Mouse (Mus musculus) CD8-positive naive resting alpha-beta T cell, adult 2 months (primary cell): ENCODE data around the gene Gm49711.
"Not testable (repeated sequence)": the region's sequence is repeated elsewhere in the genome, so short reads cannot be mapped to it uniquely, and the experiment has no call there.

Experiments used
- DNase-seq, 2 experiments: peaks; one replicate each; pipeline ENCODE4 v3.0.0; 2022; ENCODE audit warnings: low read depth in 2 of 2, low spot score in 2 of 2

The Gm49711 gene

DNA sequence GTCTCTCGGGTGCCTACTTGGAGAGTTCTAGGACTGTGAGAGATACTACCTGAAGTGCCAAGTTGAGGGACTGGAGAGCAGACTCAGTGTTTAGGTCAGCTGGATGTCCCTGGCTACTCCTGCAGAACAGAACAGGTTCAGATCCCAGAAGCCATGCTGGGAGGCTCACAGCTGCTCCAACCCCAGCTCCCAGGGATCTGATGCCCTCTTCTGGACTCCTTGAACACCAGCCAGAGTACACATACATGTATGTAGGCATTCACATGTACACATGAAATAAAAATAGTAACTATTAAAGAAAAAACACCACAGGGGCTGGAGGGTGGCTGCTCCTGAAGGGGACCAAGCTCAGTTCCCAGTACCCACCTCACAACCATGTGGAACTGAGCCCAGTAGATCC, 119.6 kb downstream of the Gm49711 start:
- no peak for DNase-seq

DNA sequence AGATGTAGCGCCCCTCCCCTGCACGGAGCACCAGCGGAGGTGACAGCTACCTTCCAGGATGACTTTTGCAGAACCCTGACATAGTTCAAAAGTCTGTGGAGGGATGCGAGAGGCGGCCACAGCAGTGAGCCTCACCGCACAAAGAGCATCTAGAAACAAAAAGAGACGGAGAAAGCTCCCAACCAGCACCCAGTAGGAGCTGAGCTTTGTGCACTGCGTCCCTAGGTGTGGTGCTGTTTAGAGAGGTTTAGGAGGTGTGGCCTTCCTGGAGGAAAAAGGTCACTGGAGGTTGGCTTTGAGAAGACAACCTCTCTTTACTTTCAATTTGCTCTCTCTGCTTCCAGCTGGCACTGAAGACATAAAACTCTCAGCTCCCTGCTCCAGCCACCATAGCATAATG, 121.2 kb downstream of the Gm49711 start:
- DNase-seq, result no peak

DNA sequence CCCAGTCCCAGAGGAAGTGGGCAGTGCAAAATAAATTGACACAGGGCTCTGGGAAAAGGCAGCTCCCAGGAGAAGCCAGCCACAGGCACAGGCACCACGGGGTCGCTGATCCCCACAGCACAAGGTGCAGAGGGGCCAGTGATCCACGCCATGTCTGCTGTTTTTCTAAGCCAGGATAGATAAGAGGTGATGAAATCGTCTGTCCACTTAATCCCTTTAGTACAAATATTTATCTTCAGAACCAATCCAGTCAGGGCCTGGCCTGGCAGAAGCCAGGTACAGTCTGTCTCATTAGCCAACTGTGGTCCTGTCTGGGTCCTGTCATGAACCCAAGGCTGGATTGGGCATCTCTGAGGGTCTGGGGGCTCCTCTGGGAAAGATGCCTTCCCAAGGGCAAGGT, 125.4 kb downstream of the Gm49711 start:
- no peak for DNase-seq

DNA sequence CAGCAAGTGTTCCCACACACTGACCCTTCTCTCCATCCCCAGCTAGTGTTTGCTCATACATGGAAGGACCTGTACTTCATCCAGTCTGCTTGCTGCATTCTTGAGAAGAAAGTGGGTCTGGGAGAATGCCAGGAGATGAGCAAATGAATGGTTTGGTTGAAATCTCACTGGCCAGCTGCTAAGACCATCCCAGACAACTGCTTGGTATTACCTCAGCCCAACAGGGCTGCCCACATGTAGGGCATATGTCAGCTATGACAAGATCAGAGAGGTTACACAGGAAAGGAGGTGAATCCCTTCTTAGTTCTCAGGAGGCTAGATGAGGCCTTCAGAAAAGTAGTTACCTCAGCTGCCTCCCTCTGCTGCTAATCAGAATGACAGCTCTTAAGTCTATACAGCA, 132.5 kb downstream of the Gm49711 start:
- no peak for DNase-seq

DNA sequence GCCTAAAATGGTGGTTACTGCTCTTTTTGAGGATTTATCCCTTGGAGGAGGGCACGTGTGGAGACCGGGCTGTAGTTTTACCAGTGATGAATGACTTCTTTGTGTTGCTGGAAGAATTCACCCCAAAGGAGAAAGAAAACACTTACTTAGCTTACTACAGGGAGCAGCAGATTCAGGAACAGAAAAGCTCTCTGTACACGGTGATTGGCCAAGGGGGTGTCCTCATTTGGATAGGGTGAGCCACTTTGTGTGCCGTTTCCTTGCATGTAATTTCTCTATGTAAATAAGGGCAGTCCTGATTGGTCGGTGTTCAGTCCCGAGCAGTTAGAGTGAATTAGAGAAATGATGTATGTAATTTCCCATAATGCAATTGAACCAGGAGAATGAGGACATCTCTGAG, 137.0 kb downstream of the Gm49711 start:
- no peak for DNase-seq

DNA sequence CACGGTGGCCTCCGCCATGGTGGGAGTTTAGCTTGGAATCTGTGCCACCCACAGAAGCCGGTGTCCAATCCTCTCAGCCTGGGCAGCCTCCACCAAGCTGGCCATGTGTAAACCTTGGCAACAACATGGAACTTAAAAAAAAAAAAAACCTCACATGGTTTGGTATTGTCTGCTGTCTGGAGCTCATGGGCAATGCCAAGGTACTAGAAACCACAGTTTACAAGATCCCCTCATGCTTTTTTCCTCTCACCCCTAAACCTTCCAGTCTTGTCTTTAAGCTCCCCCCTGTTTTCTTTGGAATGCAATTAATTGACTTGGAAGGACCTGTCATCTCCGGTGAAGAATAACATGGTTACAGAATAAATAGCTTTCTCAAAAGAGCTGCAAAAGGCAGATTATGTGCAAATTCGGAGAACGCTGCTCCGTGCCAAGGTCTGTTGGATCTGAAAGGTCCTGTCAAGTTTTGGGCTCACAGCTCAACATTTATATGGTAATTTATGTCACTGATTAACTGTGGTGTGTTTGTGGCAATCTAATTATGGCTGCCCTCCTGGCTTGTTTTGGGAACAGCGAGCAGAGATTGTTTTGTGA, 138.7 kb downstream of the Gm49711 start:
- DNase-seq, result no peak

DNA sequence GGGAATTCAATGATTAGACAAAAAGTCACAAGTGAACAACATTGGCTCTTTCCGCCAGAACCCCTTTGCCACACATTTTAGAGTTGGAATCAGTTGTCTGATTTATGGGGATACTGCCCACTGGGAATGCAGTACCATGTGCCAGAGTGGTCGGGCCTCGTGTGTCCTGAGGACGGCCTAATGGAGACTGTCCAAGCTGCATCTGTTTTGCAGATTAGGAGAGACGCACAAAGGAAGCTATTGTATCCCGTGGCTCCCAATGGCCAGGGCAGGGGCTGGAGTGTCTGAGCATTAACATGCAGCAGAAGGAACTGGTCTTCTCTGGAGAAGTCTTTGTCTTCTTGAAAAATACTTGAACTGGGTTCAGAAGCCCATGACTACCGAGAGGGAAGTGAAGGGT, 142.5 kb downstream of the Gm49711 start:
- DNase-seq, result no peak

DNA sequence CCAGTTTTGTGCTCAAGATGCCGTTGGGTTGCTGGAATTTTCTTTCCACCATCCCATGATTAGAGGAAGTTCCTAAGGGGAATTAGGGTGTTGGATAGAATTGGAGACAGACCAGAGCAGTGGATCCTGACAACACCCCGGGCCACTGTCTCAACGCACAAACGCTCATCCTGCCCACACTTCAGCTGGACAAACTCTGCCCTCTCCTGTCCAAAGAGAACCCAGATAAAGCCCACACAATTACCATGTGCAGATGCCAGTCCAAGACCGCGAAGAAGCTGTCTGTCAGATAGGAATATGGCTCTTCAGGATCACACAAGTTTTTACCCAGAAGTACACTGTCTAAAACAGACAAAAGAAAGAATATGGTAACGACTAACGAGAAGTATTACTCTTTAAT, 145.5 kb downstream of the Gm49711 start:
- no peak for DNase-seq

DNA sequence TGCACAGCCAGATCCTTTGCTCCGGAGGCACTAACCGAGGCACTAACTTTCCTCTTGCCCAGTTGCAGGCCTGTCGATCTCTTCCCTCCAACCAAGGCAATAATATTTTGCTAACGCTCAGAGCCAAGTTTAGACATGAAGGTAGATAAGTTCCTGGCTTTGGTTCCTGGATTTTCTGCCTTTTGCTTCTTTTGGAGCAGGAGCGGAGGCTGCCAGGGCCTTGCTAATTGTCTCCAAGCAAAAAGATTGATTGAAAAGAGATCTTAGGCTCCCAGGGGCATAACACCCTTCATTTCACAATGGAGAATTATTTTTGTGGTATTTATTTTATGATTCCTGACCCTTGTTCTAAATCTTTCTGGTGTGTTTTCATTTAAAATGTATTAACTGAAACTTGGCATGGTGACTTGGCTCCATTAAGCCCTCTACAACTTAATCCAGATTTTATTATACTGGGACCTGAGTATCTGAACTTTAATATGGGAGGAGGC, 151.2 kb downstream of the Gm49711 start:
- DNase-seq, result no peak

DNA sequence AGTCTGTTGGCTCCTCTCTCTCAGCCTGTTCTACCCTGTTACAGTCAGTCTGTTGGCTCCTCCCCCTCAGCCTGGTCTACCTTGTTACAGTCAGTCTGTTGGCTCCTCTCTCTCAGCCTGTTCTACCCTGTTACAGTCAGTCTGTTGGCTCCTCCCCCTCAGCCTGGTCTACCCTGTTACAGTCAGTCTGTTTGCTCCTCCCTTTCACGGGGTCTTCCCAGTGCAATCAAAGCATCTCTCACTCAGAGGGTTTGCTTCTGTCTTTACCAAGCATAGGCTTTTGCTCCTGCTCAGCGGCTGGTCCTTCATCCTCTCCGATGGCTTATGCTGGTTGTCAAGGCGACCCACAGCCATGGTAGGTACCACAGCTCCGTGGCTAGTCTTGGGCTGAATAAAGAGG, 152.2 kb downstream of the Gm49711 start:
- DNase-seq, result not testable (repeated sequence)

DNA sequence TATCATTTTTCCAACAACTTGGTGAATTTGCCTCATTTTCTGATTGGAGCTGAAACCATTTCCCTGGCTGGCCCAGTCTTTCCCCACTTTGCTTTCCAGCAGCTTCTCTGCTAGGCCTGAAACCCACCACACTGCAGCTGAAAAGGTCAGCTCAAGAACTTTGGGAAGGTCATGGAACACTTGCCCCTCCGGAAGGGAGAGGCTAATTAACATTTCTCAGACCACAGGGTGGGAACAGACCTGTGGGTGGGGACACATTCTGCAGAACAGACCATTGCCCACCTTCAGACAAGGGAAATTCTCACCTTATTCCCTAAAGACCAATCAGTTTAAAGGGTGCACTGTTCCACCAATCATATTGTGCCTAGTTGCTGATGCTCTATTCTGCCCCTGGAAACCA, 155.8 kb downstream of the Gm49711 start:
- DNase-seq, result not testable (repeated sequence)

DNA sequence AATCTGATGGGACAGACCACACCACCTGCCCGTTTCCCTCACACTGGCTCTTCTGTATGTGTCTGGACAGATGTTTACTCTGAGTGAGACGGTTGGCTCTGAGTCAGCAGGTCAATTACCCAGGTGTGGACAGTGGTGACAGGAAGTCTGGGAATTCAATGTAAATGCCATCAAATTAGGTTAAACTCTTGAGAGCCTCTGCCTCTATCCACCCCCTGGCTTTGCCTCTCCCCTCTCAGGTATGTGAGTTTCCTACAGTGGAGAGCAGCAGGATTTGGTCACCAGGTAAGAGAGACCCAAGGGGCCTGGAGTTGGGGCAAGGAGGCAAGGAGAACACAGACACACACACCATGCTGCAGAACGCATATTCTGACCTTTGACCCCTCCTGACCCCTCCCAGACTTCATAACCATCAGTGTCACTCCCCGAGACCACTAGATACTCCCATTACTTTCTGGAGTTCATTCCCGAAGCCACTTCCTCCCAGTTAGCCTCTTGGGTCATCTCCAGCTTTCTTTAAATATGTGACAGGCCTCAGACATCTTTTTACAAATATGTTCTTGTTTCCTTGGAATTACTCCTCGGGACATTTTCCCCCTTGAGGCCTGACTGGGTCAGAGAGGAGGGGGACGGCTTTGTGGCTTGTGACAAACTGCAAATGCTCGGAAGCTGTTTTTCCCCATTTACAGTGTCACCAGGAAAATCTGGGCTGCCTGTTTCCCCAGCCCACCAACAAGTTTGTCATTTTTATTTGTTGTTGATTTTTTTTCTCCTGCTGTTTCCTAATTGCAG, 157.7 kb downstream of the Gm49711 start:
- no peak for DNase-seq

DNA sequence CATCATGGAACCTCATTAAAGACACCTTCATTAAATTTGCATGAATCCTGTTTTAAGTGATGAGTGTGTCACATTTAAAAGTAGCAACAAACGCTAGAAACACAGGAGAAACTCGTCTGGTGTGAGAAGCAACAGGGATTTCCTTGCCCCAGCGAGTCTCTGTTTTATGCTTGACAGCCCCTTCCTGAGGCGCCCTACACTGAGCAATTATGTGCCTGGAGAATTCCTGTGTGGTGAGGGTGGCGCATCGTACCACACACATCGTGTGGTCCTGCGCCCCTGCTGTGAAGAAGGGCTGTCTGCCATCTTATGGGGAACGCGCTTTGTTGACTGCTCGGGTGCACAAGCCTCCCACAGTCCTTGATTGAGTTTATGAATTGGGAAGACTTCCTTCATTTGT, 162.6 kb downstream of the Gm49711 start:
- no peak for DNase-seq

DNA sequence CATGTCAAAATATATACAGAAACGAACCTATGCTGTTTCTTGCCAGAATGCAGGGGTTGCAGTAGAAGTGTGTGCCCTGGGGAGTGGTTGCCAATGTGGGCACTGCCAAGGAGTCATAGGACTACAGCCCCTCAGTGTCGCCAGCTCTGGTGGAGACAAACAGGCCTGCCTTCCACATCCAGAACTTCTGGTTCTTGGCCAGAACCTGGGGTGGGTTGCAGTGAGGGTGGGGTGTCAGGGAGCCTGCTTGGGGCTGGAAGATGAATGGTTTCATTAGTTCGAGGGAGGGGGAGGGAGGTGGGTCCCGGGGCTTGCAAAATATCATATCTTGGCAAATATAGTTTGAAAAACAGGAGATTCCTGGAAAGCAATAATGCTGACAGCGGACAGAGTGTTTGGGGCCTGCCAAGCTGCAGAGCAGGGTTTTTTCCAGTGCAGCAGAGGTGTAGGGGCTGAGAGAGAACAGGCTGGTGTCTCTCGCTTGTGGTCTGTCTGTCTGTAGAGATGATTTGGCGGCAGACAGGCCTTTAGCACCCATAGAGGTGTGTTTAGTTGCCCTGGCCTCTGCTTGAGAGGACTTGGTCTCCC, 170.3 kb downstream of the Gm49711 start:
- no peak for DNase-seq

DNA sequence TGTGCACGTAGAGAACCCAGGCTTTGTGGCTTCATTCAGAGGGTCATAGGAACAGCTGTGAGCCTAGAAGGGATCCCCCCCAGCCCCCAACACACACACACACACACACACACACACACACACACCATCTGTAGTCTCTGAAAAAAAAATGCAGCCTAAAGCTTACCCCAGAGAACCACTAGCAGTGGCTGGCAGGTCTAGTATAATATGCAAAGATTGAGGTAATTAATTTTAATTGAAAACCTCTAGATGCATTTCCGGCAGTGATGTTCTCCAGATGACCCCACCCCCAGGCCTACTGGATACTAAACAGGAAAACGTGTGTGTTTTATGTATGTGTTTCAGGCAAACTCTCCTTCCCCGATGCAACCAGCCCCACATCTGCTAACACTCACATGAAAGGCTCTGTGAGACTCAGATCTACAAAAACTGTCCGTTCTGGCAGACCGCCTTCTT, 172.4 kb downstream of the Gm49711 start:
- no peak for DNase-seq

DNA sequence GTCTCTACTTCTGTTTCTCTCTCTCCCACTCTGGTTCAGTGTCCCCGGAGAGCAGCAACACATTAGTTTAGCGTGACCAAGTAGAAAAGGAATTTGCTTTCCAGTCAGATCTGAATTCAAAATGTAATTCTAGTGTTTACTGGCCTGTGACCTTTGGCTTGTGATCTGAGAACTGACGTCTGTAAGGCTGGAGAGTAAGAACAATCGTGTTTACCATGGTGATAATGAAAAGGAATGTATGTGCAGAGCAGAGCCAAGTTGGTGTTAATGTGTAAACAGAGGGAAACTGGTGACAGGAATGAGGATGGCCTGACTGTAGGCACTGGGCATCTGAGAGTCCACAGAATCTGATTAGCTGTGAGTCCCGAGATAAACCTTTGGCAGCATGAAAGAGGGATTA, 176.4 kb downstream of the Gm49711 start:
- DNase-seq, result no peak

DNA sequence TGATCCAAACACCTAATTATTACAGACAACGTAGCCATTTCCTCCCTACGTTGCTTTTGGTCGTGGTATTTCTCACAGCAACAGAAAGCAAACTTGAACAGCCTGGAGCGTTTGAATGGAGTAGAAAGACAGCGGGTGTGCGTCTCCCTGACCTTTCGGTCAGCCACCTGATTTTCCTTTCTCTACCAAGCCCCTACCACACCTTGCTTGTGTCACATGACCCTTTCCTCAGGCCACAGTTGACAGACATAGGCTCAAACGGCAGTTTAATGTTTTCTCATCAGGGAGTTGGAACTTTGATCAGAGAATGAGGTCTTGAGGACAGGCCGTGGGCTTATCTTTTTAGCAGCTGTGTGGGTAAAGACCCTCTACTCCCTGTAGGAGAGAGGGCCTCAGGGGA, 177.1 kb downstream of the Gm49711 start:
- DNase-seq, result no peak
